Mouse (Mus musculus) forebrain, embryonic 15.5 days (tissue): ENCODE data around the gene Rpl3. TPM values are rescaled to one million over a fixed set of nuclear protein-coding genes. Genes with fewer than 3 reads are reported as not detected.

Experiments used
- ATAC-seq: fragments of 200-750 bp; cut with Nextera tagmentation; replicated peaks from 2 replicates; pipeline ENCODE4 v1.8.0; 2017; ENCODE audit warnings: mild to moderate bottlenecking, moderate TSS enrichment, moderate library complexity
- H3K27ac ChIP-seq: fragments of 300-500 bp; sonication (generic); replicated peaks from 2 replicates; pipeline ENCODE4 v1.5.1; 2015; ENCODE audit warnings: mild to moderate bottlenecking, inconsistent platforms
- H3K27me3 ChIP-seq: fragments of 300-500 bp; sonication (generic); 2 replicates; pipeline ENCODE4 v1.6.1; 2015; ENCODE audit warnings: inconsistent platforms
- H3K36me3 ChIP-seq: fragments of 300-500 bp; sonication (generic); 2 replicates; pipeline ENCODE4 v1.6.1; 2015; ENCODE audit warnings: mild to moderate bottlenecking, inconsistent platforms
- H3K4me1 ChIP-seq: fragments of 300-500 bp; sonication (generic); 2 replicates; pipeline ENCODE4 v1.6.1; 2015; ENCODE audit warnings: inconsistent platforms
- H3K4me2 ChIP-seq: fragments of 300-500 bp; sonication (generic); replicated peaks from 2 replicates; pipeline ENCODE4 v1.6.1; 2015; ENCODE audit warnings: mild to moderate bottlenecking, inconsistent platforms
- H3K4me3 ChIP-seq: fragments of 300-500 bp; sonication (generic); 2 replicates; pipeline ENCODE4 v1.5.1; 2015; ENCODE audit warnings: mild to moderate bottlenecking, inconsistent platforms
- H3K9ac ChIP-seq: fragments of 300-500 bp; sonication (generic); replicated peaks from 2 replicates; pipeline ENCODE4 v1.6.1; 2015; ENCODE audit warnings: mild to moderate bottlenecking, inconsistent platforms
- H3K9me3 ChIP-seq: fragments of 300-500 bp; sonication (generic); 2 replicates; pipeline ENCODE4 v1.6.1; 2016; ENCODE audit warnings: inconsistent platforms
- WGBS: fragments of 180-500 bp; shearing (Covaris S2); methylation state at CpG from one replicate; pipeline ENCODE4 v1.1.7; 2015; ENCODE audit warnings: mixed read lengths; 5-methylcytosine and 5-hydroxymethylcytosine counted together
- polyA plus RNA-seq: library from polyadenylated mRNA; unstranded; fragments of >200 nt; fragmentation: Nextera tagmentation; extraction: Ambion mirVana; gene quantifications from 2 replicates; pipeline ENCODE4 v1.2.1, GENCODE M21; 2015

The Rpl3 gene
- polyA plus RNA-seq, 1 experiment from 2014 or later: 641 TPM

GRCm38 (mm10) chr15:80081801-80082546 lies 9.7 kb downstream of the Rpl3 start:
- Histone ChIP-seq H3K4me3 (peak overlapping the region; percentile 91), H3K27me3 (no peaks in the 10 kb centered on the region), H3K27ac (0 out of 2 replicates have a peak overlapping the region, but pooled peaks have one; percentile 99), H3K9me3 (no peaks in the 10 kb centered on the region), H3K9ac (peak overlapping the region; percentile 95), H3K4me2 (peak overlapping the region; percentile 81), H3K4me1 (peaks cover 27% of the 10 kb centered on the region), H3K36me3 (peaks cover 47% of the 10 kb centered on the region)
- 5% methylated on average over 11 of the region's 11 CpGs for WGBS
- ATAC-seq: no peak

- peak overlapping the region; percentile 95 for H3K9ac ChIP-seq
- H3K4me3 ChIP-seq: peak overlapping the region; percentile 91
- peaks cover 27% of the 10 kb centered on the region for H3K4me1 ChIP-seq
- 58% methylated on average over 9 of the region's 9 CpGs for WGBS
- no peak for ATAC-seq
- peak overlapping the region; percentile 81 for H3K4me2 ChIP-seq
- peaks cover 48% of the 10 kb centered on the region for H3K36me3 ChIP-seq
- H3K27me3 ChIP-seq: no peaks in the 10 kb centered on the region
- 0 out of 2 replicates have a peak overlapping the region, but pooled peaks have one; percentile 1 for H3K27ac ChIP-seq
- H3K9me3 ChIP-seq: no peaks in the 10 kb centered on the region
Measured at GRCm38 (mm10) chr15:80080711-80081615, 10.7 kb downstream of the Rpl3 start.

GRCm38 (mm10) chr15:80079954-80080353 lies 11.7 kb downstream of the Rpl3 start:
- no peak overlapping the region for H3K4me2 ChIP-seq
- H3K9me3 ChIP-seq: no peaks in the 10 kb centered on the region
- no peak overlapping the region for H3K27ac ChIP-seq
- ATAC-seq: no peak
- peaks cover 27% of the 10 kb centered on the region for H3K4me1 ChIP-seq
- 83% methylated on average over 3 of the region's 3 CpGs for WGBS
- no peak overlapping the region for H3K9ac ChIP-seq
- H3K36me3 ChIP-seq: peaks cover 48% of the 10 kb centered on the region
- no peaks in the 10 kb centered on the region for H3K27me3 ChIP-seq
- H3K4me3 ChIP-seq: no peak overlapping the region

GRCm38 (mm10) chr15:80079129-80079668 lies 12.5 kb downstream of the Rpl3 start:
- H3K27ac ChIP-seq: no peak overlapping the region
- H3K27me3 ChIP-seq: no peaks in the 10 kb centered on the region
- no peak for ATAC-seq
- no peak overlapping the region for H3K4me3 ChIP-seq
- WGBS: 88% methylated on average over 5 of the region's 5 CpGs
- peaks cover 27% of the 10 kb centered on the region for H3K4me1 ChIP-seq
- peaks cover 48% of the 10 kb centered on the region for H3K36me3 ChIP-seq
- H3K9me3 ChIP-seq: no peaks in the 10 kb centered on the region
- H3K4me2 ChIP-seq: no peak overlapping the region
- no peak overlapping the region for H3K9ac ChIP-seq

GRCm38 (mm10) chr15:80078058-80078814 lies 13.4 kb downstream of the Rpl3 start:
- no peak for ATAC-seq
- H3K27me3 ChIP-seq: no peaks in the 10 kb centered on the region
- 73% methylated on average over 11 of the region's 11 CpGs for whole genome bisulfite sequencing
- no peak overlapping the region for H3K9ac ChIP-seq
- H3K36me3 ChIP-seq: peaks cover 48% of the 10 kb centered on the region
- H3K9me3 ChIP-seq: no peaks in the 10 kb centered on the region
- no peak overlapping the region for H3K4me3 ChIP-seq
- H3K4me2 ChIP-seq: no peak overlapping the region
- H3K4me1 ChIP-seq: peaks cover 27% of the 10 kb centered on the region
- H3K27ac ChIP-seq: no peak overlapping the region

GRCm38 (mm10) chr15:80076338-80077136 lies 15.1 kb downstream of the Rpl3 start:
- Histone ChIP-seq H3K36me3 (peaks cover 45% of the 10 kb centered on the region), H3K27me3 (no peaks in the 10 kb centered on the region), H3K9ac (no peak overlapping the region), H3K4me3 (no peak overlapping the region), H3K27ac (0 out of 2 replicates have a peak overlapping the region, but pooled peaks have one; percentile 8), H3K4me2 (no peak overlapping the region), H3K9me3 (no peaks in the 10 kb centered on the region), H3K4me1 (peaks cover 15% of the 10 kb centered on the region)
- 0 out of 2 replicates have a peak, but pooled peaks have one; percentile 35 for ATAC-seq
- WGBS: 4% methylated on average over 2 of the region's 2 CpGs

- 40% methylated on average over 5 of the region's 5 CpGs for WGBS
- Histone ChIP-seq H3K9ac (no peak overlapping the region), H3K9me3 (no peaks in the 10 kb centered on the region)
Measured at GRCm38 (mm10) chr15:80075733-80076337, 15.8 kb downstream of the Rpl3 start.

GRCm38 (mm10) chr15:80075374-80075694 lies 16.3 kb downstream of the Rpl3 start:
- 56% methylated on average over 3 of the region's 3 CpGs for WGBS
- H3K27ac ChIP-seq: no peak overlapping the region
- ATAC-seq: no peak
- no peak overlapping the region for H3K4me3 ChIP-seq
- no peak overlapping the region for H3K9ac ChIP-seq
- peaks cover 4% of the 10 kb centered on the region; the same call in 1 of the 2 replicates for H3K4me1 ChIP-seq
- H3K4me2 ChIP-seq: no peak overlapping the region
- no peaks in the 10 kb centered on the region for H3K27me3 ChIP-seq
- H3K36me3 ChIP-seq: peaks cover 34% of the 10 kb centered on the region
- H3K9me3 ChIP-seq: no peaks in the 10 kb centered on the region

More at GRCm38 (mm10) chr15:80075733-80076337, 15.8 kb downstream of the Rpl3 start:
- H3K27ac ChIP-seq: peak overlapping the region; percentile 8; the same call in 1 of the 2 replicates
- H3K4me2 ChIP-seq: no peak overlapping the region
- peaks cover 39% of the 10 kb centered on the region for H3K36me3 ChIP-seq
- no peak for ATAC-seq
- H3K27me3 ChIP-seq: no peaks in the 10 kb centered on the region
- no peak overlapping the region for H3K4me3 ChIP-seq
- peaks cover 8% of the 10 kb centered on the region for H3K4me1 ChIP-seq

- Histone ChIP-seq H3K9ac (no peak overlapping the region), H3K36me3 (peaks cover 29% of the 10 kb centered on the region), H3K27ac (no peak overlapping the region), H3K9me3 (no peaks in the 10 kb centered on the region), H3K27me3 (no peaks in the 10 kb centered on the region), H3K4me2 (no peak overlapping the region), H3K4me3 (no peak overlapping the region), H3K4me1 (peaks cover 4% of the 10 kb centered on the region; the same call in 1 of the 2 replicates)
- 81% methylated on average over 6 of the region's 6 CpGs for WGBS
- ATAC-seq: no peak
Measured at GRCm38 (mm10) chr15:80074663-80075373, 16.9 kb downstream of the Rpl3 start.

GRCm38 (mm10) chr15:80073256-80073621 lies 18.4 kb downstream of the Rpl3 start:
- no peaks in the 10 kb centered on the region for H3K27me3 ChIP-seq
- H3K9ac ChIP-seq: no peak overlapping the region
- no peaks in the 10 kb centered on the region for H3K4me1 ChIP-seq
- WGBS: 100% methylated on average over 1 of the region's 1 CpGs
- no peak overlapping the region for H3K4me2 ChIP-seq
- no peak overlapping the region for H3K4me3 ChIP-seq
- ATAC-seq: no peak
- H3K9me3 ChIP-seq: no peaks in the 10 kb centered on the region
- no peak overlapping the region for H3K27ac ChIP-seq
- peaks cover 13% of the 10 kb centered on the region for H3K36me3 ChIP-seq
